ENCODE assay signal across 8 mouse cellular contexts in the genomic region with DNA sequence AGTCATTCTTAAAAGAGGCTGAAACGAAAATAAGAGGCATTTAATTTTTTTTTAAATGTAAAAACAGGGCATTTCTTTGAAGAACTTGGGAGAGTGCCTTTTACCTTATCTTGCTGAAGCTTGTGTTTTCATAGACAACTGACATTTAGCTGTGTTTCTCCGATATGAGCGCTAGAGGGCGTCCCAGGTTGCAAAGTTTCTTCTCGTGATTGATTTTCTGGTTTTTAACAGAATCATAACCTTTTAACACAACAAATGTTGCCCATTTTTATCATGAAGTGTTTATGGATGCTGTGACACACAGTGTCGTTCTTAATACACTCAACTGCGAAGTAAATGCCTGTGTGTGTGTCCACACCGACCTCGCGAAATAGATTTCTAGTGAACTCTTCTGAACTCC. TPM values are rescaled to one million over a fixed set of nuclear protein-coding genes. Genes with fewer than 3 reads are reported as not detected.
DNase-seq lines count a peak whose midpoint lies in the region; ATAC-seq lines count a peak whose summit lies in the region.

No protein-coding gene starts in this region.

- H3K4me3 ChIP-seq in forebrain, embryonic 10.5 days: no peak overlapping the region
- H3K4me3 ChIP-seq in forebrain, embryonic 16.5 days (replicated peaks; ENCODE audit: low read length): no peak overlapping the region
- H3K4me3 ChIP-seq in midbrain, embryonic 11.5 days (ENCODE audit: low read depth, low read length): no peak overlapping the region
- no peak overlapping the region for H3K4me3 ChIP-seq in midbrain, embryonic 15.5 days

- no peak overlapping the region for H3K9ac ChIP-seq in forebrain, embryonic 16.5 days (replicated peaks; ENCODE audit: low read depth, low read length)
- H3K9ac ChIP-seq in midbrain, embryonic 11.5 days (ENCODE audit: low read length): no peak overlapping the region
- no peak overlapping the region for H3K9ac ChIP-seq in midbrain, embryonic 15.5 days

- H3K9me3 ChIP-seq in forebrain, embryonic 10.5 days: no peaks in the 10 kb centered on the region
- no peaks in the 10 kb centered on the region for H3K9me3 ChIP-seq in forebrain, embryonic 16.5 days (ENCODE audit: control insufficient read depth, low read length)
- H3K9me3 ChIP-seq in midbrain, embryonic 11.5 days (ENCODE audit: control insufficient read depth, low read length): no peaks in the 10 kb centered on the region
- no peaks in the 10 kb centered on the region for H3K9me3 ChIP-seq in midbrain, embryonic 15.5 days

- 21% methylated on average over 10 of the region's 10 CpGs for WGBS in forebrain, embryonic 10.5 days
- 22% methylated on average over 10 of the region's 10 CpGs for WGBS in forebrain, embryonic 16.5 days
- WGBS in midbrain, embryonic 11.5 days: 20% methylated on average over 10 of the region's 10 CpGs
- 18% methylated on average over 10 of the region's 10 CpGs for WGBS in midbrain, embryonic 15.5 days

- H3K4me2 ChIP-seq in forebrain, embryonic 16.5 days (ENCODE audit: low read length): no peak overlapping the region
- H3K4me2 ChIP-seq in midbrain, embryonic 11.5 days: no peak overlapping the region
- no peak overlapping the region for H3K4me2 ChIP-seq in midbrain, embryonic 15.5 days

- H3K27me3 ChIP-seq in forebrain, embryonic 10.5 days (ENCODE audit: poor library complexity, severe bottlenecking): no peaks in the 10 kb centered on the region
- no peaks in the 10 kb centered on the region for H3K27me3 ChIP-seq in forebrain, embryonic 16.5 days (replicated peaks; ENCODE audit: control insufficient read depth, insufficient read depth, low read length)
- no peaks in the 10 kb centered on the region for H3K27me3 ChIP-seq in midbrain, embryonic 11.5 days (ENCODE audit: control insufficient read depth, insufficient read depth, low read length)
- H3K27me3 ChIP-seq in midbrain, embryonic 15.5 days (replicated peaks): no peaks in the 10 kb centered on the region

- H3K4me1 ChIP-seq in forebrain, embryonic 10.5 days: no peaks in the 10 kb centered on the region
- no peaks in the 10 kb centered on the region for H3K4me1 ChIP-seq in forebrain, embryonic 16.5 days (replicated peaks; ENCODE audit: control insufficient read depth, insufficient read depth, low read length)
- no peaks in the 10 kb centered on the region for H3K4me1 ChIP-seq in midbrain, embryonic 11.5 days (ENCODE audit: control insufficient read depth, insufficient read depth, low read length)
- H3K4me1 ChIP-seq in midbrain, embryonic 15.5 days: no peaks in the 10 kb centered on the region

- H3K36me3 ChIP-seq in forebrain, embryonic 10.5 days (replicated peaks): no peaks in the 10 kb centered on the region
- H3K36me3 ChIP-seq in forebrain, embryonic 16.5 days (ENCODE audit: control insufficient read depth, insufficient read depth): no peaks in the 10 kb centered on the region
- H3K36me3 ChIP-seq in midbrain, embryonic 11.5 days (ENCODE audit: control insufficient read depth, insufficient read depth, low read length): no peaks in the 10 kb centered on the region
- no peaks in the 10 kb centered on the region for H3K36me3 ChIP-seq in midbrain, embryonic 15.5 days (replicated peaks)

- peak; percentile 30 for DNase-seq in forebrain, embryonic 10.5 days (ENCODE audit: extremely low spot score, low spot score)
- peak; percentile 89 for DNase-seq in midbrain, embryonic 11.5 days (ENCODE audit: low spot score, missing footprints)
- DNase-seq in c-Kit-positive CD71-positive TER-119-positive erythroid progenitor cells, embryonic 14.5 days (ENCODE audit: low spot score): peak; percentile 66
- DNase-seq in induced T-regulatory cell, adult 2 months (ENCODE audit: low read depth): peak; percentile 89
- DNase-seq in natural killer cell, adult 2 months (ENCODE audit: low spot score in 2 of 2): peak; percentile 48 to 69
- no peak for DNase-seq in cerebellum, adult 9-10 months

- no peak for ATAC-seq in forebrain, embryonic 16.5 days
- no peak for ATAC-seq in midbrain, embryonic 11.5 days (ENCODE audit: low FRiP score)
- ATAC-seq in midbrain, embryonic 15.5 days (replicated peaks): no peak

- H3K27ac ChIP-seq in forebrain, embryonic 10.5 days: no peak overlapping the region
- no peak overlapping the region for H3K27ac ChIP-seq in forebrain, embryonic 16.5 days (ENCODE audit: low read length)
- H3K27ac ChIP-seq in midbrain, embryonic 11.5 days (ENCODE audit: low read depth, low read length): no peak overlapping the region
- H3K27ac ChIP-seq in midbrain, embryonic 15.5 days: no peak overlapping the region

RNA-seq across cellular contexts. Expression of gene Zpbp, which starts 37.7 kb away (rescaled TPM):
- 0.49 and 0.68 TPM in 2 replicates for polyA plus RNA-seq in forebrain, embryonic 10.5 days (2016; fragmentation: Nextera tagmentation; extraction: Ambion mirVana)
- polyA plus RNA-seq in forebrain, embryonic 16.5 days (2015; fragmentation: Nextera tagmentation; extraction: Ambion mirVana): 0.40 and 0.85 TPM in 2 replicates
- 0.56 and 0.63 TPM in 2 replicates for polyA plus RNA-seq in midbrain, embryonic 11.5 days (2014; fragmentation: Nextera tagmentation; extraction: Ambion mirVana)
- polyA plus RNA-seq in midbrain, embryonic 15.5 days (2015; fragmentation: Nextera tagmentation; extraction: Ambion mirVana): 1.2 TPM in 2 replicates

RNA-seq across cellular contexts. Expression of gene Spata48, which starts 38.0 kb away (rescaled TPM):
- 1.6 and 2.2 TPM in 2 replicates for polyA plus RNA-seq in forebrain, embryonic 10.5 days (2016; fragmentation: Nextera tagmentation; extraction: Ambion mirVana)
- polyA plus RNA-seq in forebrain, embryonic 16.5 days (2015; fragmentation: Nextera tagmentation; extraction: Ambion mirVana): 0.96 TPM in 1 of 2 replicates, not detected in the other
- polyA plus RNA-seq in midbrain, embryonic 11.5 days (2014; fragmentation: Nextera tagmentation; extraction: Ambion mirVana): 2.1 and 3.4 TPM in 2 replicates
- polyA plus RNA-seq in midbrain, embryonic 15.5 days (2015; fragmentation: Nextera tagmentation; extraction: Ambion mirVana): 0.24 and 1.0 TPM in 2 replicates
